Mouse (Mus musculus): ENCODE measurements at regions not wholly inside any gene's neighbourhood (a gene's known extent, or its start where the extent isn't known, plus 50 kb on each side); places are given as distances from the start of the nearest gene placed in this dataset.
A peak's percentile ranks its signal among the peaks of the same experiment; 100 is the strongest.

- Histone ChIP-seq H3K4me3 (replicated peaks) (no peak overlapping the region), H3K36me3 (replicated peaks) (no peaks in the 10 kb centered on the region), H3K4me2 (no peak overlapping the region), H3K4me1 (replicated peaks) (no peaks in the 10 kb centered on the region), H3K27ac (replicated peaks) (no peak overlapping the region), H3K9ac (no peak overlapping the region), H3K27me3 (no peaks in the 10 kb centered on the region), H3K9me3 (replicated peaks) (no peaks in the 10 kb centered on the region)
- WGBS (ENCODE audit: insufficient replicate concordance) = 5% methylated on average over 5 of the region's 5 CpGs
- ATAC-seq (ENCODE audit: insufficient read depth) = no peak
Observed at GRCm38 (mm10) chrX:21293666-21294065, 118.2 kb upstream of the Gm21876 start.

- no peak overlapping the region for H3K4me3 ChIP-seq (replicated peaks)
- H3K9me3 ChIP-seq (replicated peaks) = no peaks in the 10 kb centered on the region
- no peak overlapping the region for H3K9ac ChIP-seq
- H3K27ac ChIP-seq (replicated peaks) = no peak overlapping the region
- H3K27me3 ChIP-seq = no peaks in the 10 kb centered on the region
- no peaks in the 10 kb centered on the region for H3K4me1 ChIP-seq (replicated peaks)
- H3K4me2 ChIP-seq = no peak overlapping the region
- no peak for ATAC-seq (ENCODE audit: insufficient read depth)
- no peaks in the 10 kb centered on the region for H3K36me3 ChIP-seq (replicated peaks)
- WGBS (ENCODE audit: insufficient replicate concordance) = 28% methylated on average over 1 of the region's 1 CpGs
Observed at GRCm38 (mm10) chrX:21295460-21295859, 120.0 kb upstream of the Gm21876 start.

- Histone ChIP-seq H3K4me1 (replicated peaks) (no peaks in the 10 kb centered on the region), H3K27ac (replicated peaks) (no peak overlapping the region), H3K9me3 (replicated peaks) (no peaks in the 10 kb centered on the region), H3K27me3 (no peaks in the 10 kb centered on the region), H3K4me3 (replicated peaks) (no peak overlapping the region), H3K36me3 (replicated peaks) (no peaks in the 10 kb centered on the region), H3K9ac (no peak overlapping the region), H3K4me2 (no peak overlapping the region)
- no peak for ATAC-seq (ENCODE audit: insufficient read depth)
- 63% methylated on average over 6 of the region's 6 CpGs for WGBS (ENCODE audit: insufficient replicate concordance)
Observed at GRCm38 (mm10) chrX:21297349-21297748, 121.9 kb upstream of the Gm21876 start.

- 25% methylated on average over 13 of the region's 13 CpGs for whole genome bisulfite sequencing (ENCODE audit: insufficient replicate concordance)
- Histone ChIP-seq H3K4me1 (replicated peaks) (no peaks in the 10 kb centered on the region), H3K9me3 (replicated peaks) (no peaks in the 10 kb centered on the region), H3K9ac (no peak overlapping the region), H3K4me3 (replicated peaks) (no peak overlapping the region), H3K27ac (replicated peaks) (no peak overlapping the region), H3K4me2 (peak overlapping the region; percentile 20; the same call in 1 of the 2 replicates), H3K36me3 (replicated peaks) (no peaks in the 10 kb centered on the region), H3K27me3 (no peaks in the 10 kb centered on the region)
- ATAC-seq (ENCODE audit: insufficient read depth) = no peak
Observed at GRCm38 (mm10) chrX:21334499-21335032, 149.8 kb upstream of the Agtr2 start.

- Histone ChIP-seq H3K27ac (replicated peaks) (no peak overlapping the region), H3K4me3 (replicated peaks) (no peak overlapping the region), H3K36me3 (replicated peaks) (no peaks in the 10 kb centered on the region), H3K4me2 (no peak overlapping the region), H3K27me3 (no peaks in the 10 kb centered on the region), H3K9me3 (replicated peaks) (no peaks in the 10 kb centered on the region), H3K4me1 (replicated peaks) (no peaks in the 10 kb centered on the region), H3K9ac (no peak overlapping the region)
- ATAC-seq (ENCODE audit: insufficient read depth) = no peak
- 47% methylated on average over 1 of the region's 1 CpGs for WGBS (ENCODE audit: insufficient replicate concordance)
Observed at GRCm38 (mm10) chrX:21344397-21344796, 139.9 kb upstream of the Agtr2 start.

- Histone ChIP-seq H3K4me1 (replicated peaks) (no peaks in the 10 kb centered on the region), H3K27ac (replicated peaks) (no peak overlapping the region), H3K9ac (no peak overlapping the region), H3K36me3 (replicated peaks) (no peaks in the 10 kb centered on the region), H3K27me3 (no peaks in the 10 kb centered on the region), H3K4me3 (replicated peaks) (no peak overlapping the region), H3K4me2 (no peak overlapping the region), H3K9me3 (replicated peaks) (no peaks in the 10 kb centered on the region)
- 24% methylated on average over 4 of the region's 4 CpGs for WGBS (ENCODE audit: insufficient replicate concordance)
- ATAC-seq (ENCODE audit: insufficient read depth) = no peak
Observed at GRCm38 (mm10) chrX:21350503-21350902, 133.8 kb upstream of the Agtr2 start.

GRCm38 (mm10) chrX:21352350-21352749 is 132.0 kb upstream of the Agtr2 start:
- no peak for ATAC-seq (ENCODE audit: insufficient read depth)
- no peaks in the 10 kb centered on the region for H3K36me3 ChIP-seq (replicated peaks)
- 55% methylated on average over 3 of the region's 3 CpGs for WGBS (ENCODE audit: insufficient replicate concordance)
- H3K4me3 ChIP-seq (replicated peaks) = no peak overlapping the region
- no peaks in the 10 kb centered on the region for H3K4me1 ChIP-seq (replicated peaks)
- no peaks in the 10 kb centered on the region for H3K27me3 ChIP-seq
- no peaks in the 10 kb centered on the region for H3K9me3 ChIP-seq (replicated peaks)
- no peak overlapping the region for H3K27ac ChIP-seq (replicated peaks)
- no peak overlapping the region for H3K9ac ChIP-seq
- H3K4me2 ChIP-seq = no peak overlapping the region

- Histone ChIP-seq H3K27me3 (no peaks in the 10 kb centered on the region), H3K9me3 (replicated peaks) (no peaks in the 10 kb centered on the region), H3K36me3 (replicated peaks) (no peaks in the 10 kb centered on the region), H3K9ac (no peak overlapping the region), H3K4me2 (peak overlapping the region; percentile 33), H3K27ac (replicated peaks) (no peak overlapping the region), H3K4me3 (replicated peaks) (0 out of 2 replicates have a peak overlapping the region, but pooled peaks have one; percentile 15), H3K4me1 (replicated peaks) (no peaks in the 10 kb centered on the region)
- no peak for ATAC-seq (ENCODE audit: insufficient read depth)
- 17% methylated on average over 43 of the region's 43 CpGs for WGBS (ENCODE audit: insufficient replicate concordance)
Observed at GRCm38 (mm10) chrX:21360771-21361667, 123.3 kb upstream of the Agtr2 start.

GRCm38 (mm10) chrX:21385221-21385620 is 99.1 kb upstream of the Agtr2 start:
- no peak for ATAC-seq (ENCODE audit: insufficient read depth)
- no peak overlapping the region for H3K4me3 ChIP-seq (replicated peaks)
- no peaks in the 10 kb centered on the region for H3K9me3 ChIP-seq (replicated peaks)
- H3K36me3 ChIP-seq (replicated peaks) = no peaks in the 10 kb centered on the region
- no peak overlapping the region for H3K4me2 ChIP-seq
- H3K9ac ChIP-seq = no peak overlapping the region
- no peaks in the 10 kb centered on the region for H3K27me3 ChIP-seq
- 7% methylated on average over 2 of the region's 2 CpGs for WGBS (ENCODE audit: insufficient replicate concordance)
- H3K4me1 ChIP-seq (replicated peaks) = no peaks in the 10 kb centered on the region
- H3K27ac ChIP-seq (replicated peaks) = no peak overlapping the region

GRCm38 (mm10) chrX:21389992-21390391 is 94.4 kb upstream of the Agtr2 start:
- Histone ChIP-seq H3K9ac (no peak overlapping the region), H3K9me3 (replicated peaks) (no peaks in the 10 kb centered on the region), H3K4me2 (no peak overlapping the region), H3K4me1 (replicated peaks) (no peaks in the 10 kb centered on the region), H3K4me3 (replicated peaks) (no peak overlapping the region), H3K27ac (replicated peaks) (no peak overlapping the region), H3K36me3 (replicated peaks) (no peaks in the 10 kb centered on the region), H3K27me3 (no peaks in the 10 kb centered on the region)
- 45% methylated on average over 1 of the region's 1 CpGs for WGBS (ENCODE audit: insufficient replicate concordance)
- no peak for ATAC-seq (ENCODE audit: insufficient read depth)

- Histone ChIP-seq H3K4me2 (no peak overlapping the region), H3K27ac (replicated peaks) (no peak overlapping the region), H3K36me3 (replicated peaks) (no peaks in the 10 kb centered on the region), H3K9ac (no peak overlapping the region), H3K9me3 (replicated peaks) (no peaks in the 10 kb centered on the region), H3K4me1 (replicated peaks) (no peaks in the 10 kb centered on the region), H3K27me3 (no peaks in the 10 kb centered on the region), H3K4me3 (replicated peaks) (no peak overlapping the region)
- no peak for ATAC-seq (ENCODE audit: insufficient read depth)
- 62% methylated on average over 10 of the region's 10 CpGs for WGBS (ENCODE audit: insufficient replicate concordance)
Observed at GRCm38 (mm10) chrX:21393212-21393611, 91.1 kb upstream of the Agtr2 start.

Data from liver, embryonic 15.5 days (tissue).